23 mouse cellular contexts compared by ENCODE assay signal in the genomic region with DNA sequence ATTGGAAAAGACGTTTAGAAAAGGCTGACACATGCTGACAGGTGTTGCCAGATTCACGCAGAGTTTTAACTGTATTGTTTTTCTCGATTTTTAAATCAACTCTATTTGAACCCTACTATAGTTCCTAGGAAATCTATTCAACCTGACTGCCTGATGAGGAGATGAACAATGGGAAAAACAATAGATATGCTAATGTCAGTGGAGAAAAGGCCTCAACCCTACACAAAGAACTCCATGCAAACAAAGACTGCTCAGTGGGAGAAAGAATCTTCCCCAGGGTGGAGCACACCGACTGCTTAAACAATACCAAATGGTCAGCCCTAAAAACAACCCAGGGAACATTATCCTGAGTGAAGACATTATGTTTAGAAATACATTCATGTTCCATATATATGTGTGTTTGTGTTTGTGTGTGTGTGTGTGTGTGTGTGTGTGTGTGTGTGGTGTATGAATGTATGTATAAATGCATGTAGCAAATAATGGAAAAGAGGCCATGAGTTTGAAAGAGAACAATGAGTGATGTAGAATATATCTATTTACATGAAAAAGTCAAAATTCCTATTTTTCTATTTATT.
DNase-seq lines count a peak whose midpoint lies in the region; ATAC-seq and TF ChIP-seq lines count a peak whose summit lies in the region.
"Had no signal": no experiment of that assay in that cellular context is flagged by ENCODE, and none has a peak within 500 bp of the region (broad histone marks: within the 10 kb centered on the region; RNA-seq: fewer than 3 reads in every experiment).

No protein-coding gene starts in this region.

- WGBS in midbrain, embryonic 11.5 days: 5% methylated on average over 4 of the region's 4 CpGs
- WGBS in midbrain, embryonic 10.5 days: 5% methylated on average over 4 of the region's 4 CpGs
- 5% methylated on average over 4 of the region's 4 CpGs for WGBS in hindbrain, embryonic 13.5 days

- in situ Hi-C loops in ES-E14 (cut with MboI; ENCODE audit: low sequenced_read_pairs in 2 of 2, unreplicated experiment in 2 of 2): no loop called here

- H3K4me1 ChIP-seq in midbrain, embryonic 11.5 days (ENCODE audit: control insufficient read depth, insufficient read depth, low read length): peaks cover 4% of the 10 kb centered on the region; the same call in 1 of the 2 replicates
- H3K4me1 ChIP-seq in midbrain, embryonic 10.5 days: peaks cover 14% of the 10 kb centered on the region
- peaks cover 4 to 12% of the 10 kb centered on the region in 2 experiments; a peak in 3 of 4 replicates for H3K4me1 ChIP-seq in ES-E14 (ENCODE audit: control insufficient read depth in 2 of 2, insufficient read depth in 2 of 2, low read length in 2 of 2, poor library complexity in 1 of 2)
- no peaks in the 10 kb centered on the region for H3K4me1 ChIP-seq in hindbrain, embryonic 13.5 days (replicated peaks)
- H3K4me1 ChIP-seq: embryonic facial prominence, embryonic 13.5 days; heart, embryonic 12.5 days; kidney, embryonic 15.5 days; limb, embryonic 10.5 days had no signal

- H3K4me2 ChIP-seq in midbrain, embryonic 11.5 days: no peak overlapping the region
- no peak overlapping the region for H3K4me2 ChIP-seq in hindbrain, embryonic 13.5 days
- H3K4me2 ChIP-seq: embryonic facial prominence, embryonic 13.5 days; heart, embryonic 12.5 days; kidney, embryonic 15.5 days; liver, embryonic 11.5 days; lung, embryonic 14.5 days had no signal

- no peak overlapping the region for H3K9ac ChIP-seq in midbrain, embryonic 11.5 days (ENCODE audit: low read length)
- no peak overlapping the region for H3K9ac ChIP-seq in ES-E14 (ENCODE audit: insufficient read depth, low read depth, low read length, poor library complexity, severe bottlenecking)
- no peak overlapping the region for H3K9ac ChIP-seq in hindbrain, embryonic 13.5 days
- H3K9ac ChIP-seq: embryonic facial prominence, embryonic 13.5 days; heart, embryonic 12.5 days; kidney, embryonic 15.5 days; lung, embryonic 14.5 days had no signal

- H3K27me3 ChIP-seq in midbrain, embryonic 11.5 days (ENCODE audit: control insufficient read depth, insufficient read depth, low read length): no peaks in the 10 kb centered on the region
- no peaks in the 10 kb centered on the region for H3K27me3 ChIP-seq in midbrain, embryonic 10.5 days (ENCODE audit: low read depth, poor library complexity, severe bottlenecking)
- no peaks in the 10 kb centered on the region for H3K27me3 ChIP-seq in hindbrain, embryonic 13.5 days
- H3K27me3 ChIP-seq: embryonic facial prominence, embryonic 13.5 days; heart, embryonic 12.5 days; kidney, embryonic 15.5 days had no signal

- ATAC-seq in midbrain, embryonic 11.5 days (ENCODE audit: low FRiP score): peak; percentile 90
- ATAC-seq in hindbrain, embryonic 13.5 days (ENCODE audit: low FRiP score): peak; percentile 66; the same call in 1 of the 2 replicates
- ATAC-seq: intestine, embryonic 16.5 days had no signal

- no peak overlapping the region; the same call in 1 of the 2 replicates for H3K27ac ChIP-seq in midbrain, embryonic 11.5 days (ENCODE audit: low read depth, low read length)
- H3K27ac ChIP-seq in midbrain, embryonic 10.5 days (replicated peaks): no peak overlapping the region
- no peak overlapping the region for H3K27ac ChIP-seq in ES-E14 (ENCODE audit: insufficient read depth, low read depth, low read length, poor library complexity, severe bottlenecking)
- no peak overlapping the region for H3K27ac ChIP-seq in hindbrain, embryonic 13.5 days
- H3K27ac ChIP-seq: embryonic facial prominence, embryonic 13.5 days; kidney, embryonic 15.5 days; layer of hippocampus, adult 2 months; limb, embryonic 10.5 days had no signal

- H3K9me3 ChIP-seq in midbrain, embryonic 11.5 days (ENCODE audit: control insufficient read depth, low read length): no peaks in the 10 kb centered on the region
- H3K9me3 ChIP-seq in midbrain, embryonic 10.5 days (replicated peaks): no peaks in the 10 kb centered on the region
- no peaks in the 10 kb centered on the region for H3K9me3 ChIP-seq in ES-E14 (ENCODE audit: control insufficient read depth, insufficient read depth, low read depth, low read length)
- H3K9me3 ChIP-seq in hindbrain, embryonic 13.5 days: no peaks in the 10 kb centered on the region
- H3K9me3 ChIP-seq: embryonic facial prominence, embryonic 13.5 days; G1E; heart, embryonic 12.5 days; kidney, embryonic 15.5 days; limb, embryonic 10.5 days had no signal

- DNase-seq in midbrain, embryonic 11.5 days (ENCODE audit: low spot score, missing footprints): peak; percentile 91
- DNase-seq in midbrain, embryonic 10.5 days (ENCODE audit: low spot score): no peak
- DNase-seq in ES-E14 (ENCODE audit: low read depth, low spot score): peak; percentile 70
- peak; percentile 9 for DNase-seq in embryo, embryonic 10 days (ENCODE audit: low spot score)
- DNase-seq in kidney, postnatal 10 days: no peak
- DNase-seq in yolk sac, embryonic 10.5 days (ENCODE audit: low spot score): no peak
- DNase-seq: adrenal gland, adult 8-10 months; cerebellum, adult 11-12 months; cerebellum, postnatal 36 days; heart, postnatal 36 days; lung, postnatal 4 days; spleen, adult 18-20 months; thymus, adult 18-20 months had no signal

- no peak overlapping the region for H3K4me3 ChIP-seq in midbrain, embryonic 11.5 days (ENCODE audit: low read depth, low read length)
- H3K4me3 ChIP-seq in midbrain, embryonic 10.5 days: no peak overlapping the region
- H3K4me3 ChIP-seq in ES-E14 (ENCODE audit: insufficient read depth in 1 of 2, low read depth in 1 of 2, low read length in 2 of 2, poor library complexity in 1 of 2, severe bottlenecking in 1 of 2): peak overlapping the region in 1 of 2 experiments; percentile 35; a peak in 1 of 4 replicates
- H3K4me3 ChIP-seq in hindbrain, embryonic 13.5 days: no peak overlapping the region
- H3K4me3 ChIP-seq: embryonic facial prominence, embryonic 13.5 days; heart, embryonic 12.5 days; kidney, embryonic 15.5 days; layer of hippocampus, adult 2 months; limb, embryonic 10.5 days had no signal

- no peaks in the 10 kb centered on the region for H3K36me3 ChIP-seq in midbrain, embryonic 11.5 days (ENCODE audit: control insufficient read depth, insufficient read depth, low read length)
- no peaks in the 10 kb centered on the region for H3K36me3 ChIP-seq in midbrain, embryonic 10.5 days
- H3K36me3 ChIP-seq in ES-E14 (ENCODE audit: control insufficient read depth, insufficient read depth, low read length, poor library complexity, severe bottlenecking): no peaks in the 10 kb centered on the region
- no peaks in the 10 kb centered on the region for H3K36me3 ChIP-seq in hindbrain, embryonic 13.5 days
- H3K36me3 ChIP-seq: embryonic facial prominence, embryonic 13.5 days; G1E; heart, embryonic 12.5 days; kidney, embryonic 15.5 days; limb, embryonic 10.5 days had no signal

TF ChIP-seq in ES-E14, 5 proteins besides CTCF, POLR2A, EP300 and RAD21:
- TF ChIP-seq ZNF384 (IDR thresholded peaks at IDR 0.05; ENCODE audit: low read depth, low read length) (no peak), MAFK (IDR thresholded peaks at IDR 0.05; ENCODE audit: insufficient read depth, low read depth, low read length) (peak; percentile 81), HCFC1 (IDR thresholded peaks at IDR 0.05; ENCODE audit: borderline replicate concordance, insufficient read depth, low read length) (no peak), CHD2 (IDR thresholded peaks at IDR 0.05; ENCODE audit: low read depth, low read length) (peak; percentile 34; the same call in 1 of the 2 replicates), ZC3H11A (IDR thresholded peaks at IDR 0.05; ENCODE audit: borderline replicate concordance, low read depth, low read length) (no peak)
TF ChIP-seq in ES-E14: peak in this region for 2.

Comparison
In these comparisons a context has a peak if more than half of its experiments do, and no peak if none do; other contexts are left out.
1. DNase-seq: peak in midbrain, embryonic 11.5 days (single experiment), ES-E14 (single experiment) and embryo, embryonic 10 days (single experiment); none in midbrain, embryonic 10.5 days (single experiment), kidney, postnatal 10 days (single experiment) and yolk sac, embryonic 10.5 days (single experiment).